ENCODE assay signal across 1 mouse cellular context in the genomic region with DNA sequence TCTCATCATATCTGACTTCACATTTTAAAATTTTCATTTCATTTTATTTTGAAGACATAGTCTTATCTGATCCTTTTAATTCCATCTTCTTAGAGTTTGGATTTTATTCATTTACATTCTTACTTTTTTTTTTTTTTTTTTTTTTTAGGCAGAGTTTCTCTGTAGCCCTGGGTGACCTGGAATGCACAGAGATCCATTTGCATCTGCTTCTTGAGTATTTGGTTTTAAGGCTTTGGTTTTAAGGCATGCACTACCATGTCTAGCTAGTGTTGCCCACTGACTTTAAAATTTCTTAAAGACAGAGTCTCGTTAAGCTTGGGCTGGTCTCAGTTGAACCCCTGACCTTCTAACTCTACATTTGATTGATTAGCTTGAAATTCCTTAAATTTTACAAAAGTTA.
TF ChIP-seq lines count a peak whose summit lies in the region.

No protein-coding gene starts in this region.

TF ChIP-seq in CH12.LX, 34 proteins besides CTCF, POLR2A, EP300 and RAD21:
- TF ChIP-seq MYC (IDR thresholded peaks at IDR 0.05; ENCODE audit: low read depth, low read length) = no peak
- no peak for TF ChIP-seq TBP (conservative IDR thresholded peaks at IDR 0.05; ENCODE audit: low read depth, low read length)
- TF ChIP-seq JUND (conservative IDR thresholded peaks at IDR 0.05; ENCODE audit: low read depth, low read length) = no peak
- no peak for TF ChIP-seq POLR2AphosphoS2 (IDR thresholded peaks at IDR 0.05; ENCODE audit: low read depth, low read length)
- TF ChIP-seq CHD1 (IDR thresholded peaks at IDR 0.05; ENCODE audit: low read depth, low read length) = no peak
- no peak for TF ChIP-seq PAX5 (IDR thresholded peaks at IDR 0.05; ENCODE audit: low read length)
- TF ChIP-seq UBTF (IDR thresholded peaks at IDR 0.05; ENCODE audit: low read depth, low read length) = no peak
- TF ChIP-seq E2F4 (IDR thresholded peaks at IDR 0.05; ENCODE audit: insufficient replicate concordance, low read depth, low read length) = no peak
- TF ChIP-seq NRF1 (IDR thresholded peaks at IDR 0.05; ENCODE audit: low read depth, low read length) = no peak
- TF ChIP-seq USF2 (conservative IDR thresholded peaks at IDR 0.05; ENCODE audit: low read depth, low read length) = no peak
- TF ChIP-seq ETS1 (conservative IDR thresholded peaks at IDR 0.05; ENCODE audit: low read depth, low read length) = no peak
- TF ChIP-seq SMC3 (IDR thresholded peaks at IDR 0.05; ENCODE audit: low read depth, low read length) = no peak
- no peak for TF ChIP-seq NELFE (IDR thresholded peaks at IDR 0.05; ENCODE audit: low read depth, low read length)
- no peak for TF ChIP-seq SIN3A (IDR thresholded peaks at IDR 0.05; ENCODE audit: low read length)
- no peak for TF ChIP-seq GABPA (IDR thresholded peaks at IDR 0.05; ENCODE audit: insufficient replicate concordance, low read depth, low read length)
- TF ChIP-seq JUN (IDR thresholded peaks at IDR 0.05; ENCODE audit: insufficient read depth, low read depth, low read length) = no peak
- no peak for TF ChIP-seq MAFK (IDR thresholded peaks at IDR 0.05; ENCODE audit: insufficient replicate concordance, low read length)
- no peak for TF ChIP-seq ZMIZ1 (IDR thresholded peaks at IDR 0.05; ENCODE audit: low read depth, low read length)
